Mouse (Mus musculus): ENCODE data around the gene Npm1.

- no peak for TF ChIP-seq ZNF384 (IDR thresholded peaks at IDR 0.05; ENCODE audit: low read depth, low read length)
- TF ChIP-seq HCFC1 (IDR thresholded peaks at IDR 0.05; ENCODE audit: borderline replicate concordance, insufficient read depth, low read length): no peak
- no peak for TF ChIP-seq MAFK (IDR thresholded peaks at IDR 0.05; ENCODE audit: insufficient read depth, low read depth, low read length)
Measured at GRCm38 (mm10) chr11:33151780-33152145, 11.2 kb downstream of the Npm1 start.

Measured in ES-E14 (cell line).